Mouse (Mus musculus): ENCODE measurements around the gene Rasgrp1.

DNA sequence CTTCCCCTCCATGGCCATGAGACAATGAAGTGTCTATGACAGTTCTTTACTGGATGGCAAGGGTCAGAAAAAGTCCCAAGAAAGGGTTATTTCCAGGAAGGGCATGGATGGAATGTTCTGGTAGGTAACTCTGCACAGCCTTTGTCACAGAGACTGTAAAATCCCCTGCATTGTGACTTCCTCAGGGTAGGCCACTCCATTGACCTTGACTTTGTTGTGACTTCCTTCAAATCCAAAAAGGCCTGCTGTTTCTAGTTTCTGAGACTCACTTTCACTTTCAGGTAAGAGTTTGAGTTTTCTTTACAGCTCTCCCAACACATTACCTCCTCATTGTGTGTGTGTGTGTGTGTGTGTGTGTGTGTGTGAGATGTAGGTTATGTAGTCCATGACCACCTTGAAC, 15.1 kb upstream of the Rasgrp1 start:
- TF ChIP-seq GATA1 (IDR thresholded peaks at IDR 0.05; ENCODE audit: low read length) = no peak
- TF ChIP-seq TAL1 (IDR thresholded peaks at IDR 0.05; ENCODE audit: low read length) = no peak

Data from erythroblast, embryonic 14.5 days (primary cell).